Mouse (Mus musculus): Measurements from ENCODE around the gene Efcab8.
"Not testable (repeated sequence)": the region's sequence is repeated elsewhere in the genome, so short reads cannot be mapped to it uniquely, and the experiment has no call there.

Efcab8 gene

GRCm38 (mm10) chr2:153779394-153779981, at the start of gene Efcab8:
TSS of gene Efcab8 (plus strand) at chr2:153779931.
- in situ Hi-C loops (cut with MboI; ENCODE audit: unreplicated experiment in 2 of 2), result no loop called here

GRCm38 (mm10) chr2:153734033-153734432, 45.7 kb upstream of the Efcab8 start:
- in situ Hi-C loops (cut with MboI; ENCODE audit: unreplicated experiment in 2 of 2), result no loop called here

GRCm38 (mm10) chr2:153740500-153741436, 39.0 kb upstream of the Efcab8 start, which contains the start of gene Mapre1:
TSS of gene Mapre1 (plus strand) at chr2:153741274.
- in situ Hi-C loops (cut with MboI; ENCODE audit: unreplicated experiment in 2 of 2), result no loop called here

- in situ Hi-C loops (cut with MboI; ENCODE audit: unreplicated experiment in 2 of 2), result no loop called here
Observed at GRCm38 (mm10) chr2:153741437-153742065, 38.2 kb upstream of the Efcab8 start.

GRCm38 (mm10) chr2:153747994-153748393, 31.7 kb upstream of the Efcab8 start:
- in situ Hi-C loops (cut with MboI; ENCODE audit: unreplicated experiment in 2 of 2), result no loop called here

- in situ Hi-C loops (cut with MboI; ENCODE audit: unreplicated experiment in 2 of 2), result no loop called here
Observed at GRCm38 (mm10) chr2:153750363-153750762, 29.4 kb upstream of the Efcab8 start.

GRCm38 (mm10) chr2:153762121-153762520, 17.6 kb upstream of the Efcab8 start:
- in situ Hi-C loops (cut with MboI; ENCODE audit: unreplicated experiment in 2 of 2), result no loop called here

GRCm38 (mm10) chr2:153767484-153767883, 12.2 kb upstream of the Efcab8 start:
- in situ Hi-C loops (cut with MboI; ENCODE audit: unreplicated experiment in 2 of 2), result no loop called here

GRCm38 (mm10) chr2:153768881-153769280, 10.8 kb upstream of the Efcab8 start:
- in situ Hi-C loops (cut with MboI; ENCODE audit: unreplicated experiment in 2 of 2), result no loop called here

GRCm38 (mm10) chr2:153772950-153773349, 6.8 kb upstream of the Efcab8 start:
- in situ Hi-C loops (cut with MboI; ENCODE audit: unreplicated experiment in 2 of 2), result no loop called here

GRCm38 (mm10) chr2:153775472-153775871, 4.3 kb upstream of the Efcab8 start:
- in situ Hi-C loops (cut with MboI; ENCODE audit: unreplicated experiment in 2 of 2), result no loop called here

GRCm38 (mm10) chr2:153778638-153779362, 931 bp upstream of the Efcab8 start:
- in situ Hi-C loops (cut with MboI; ENCODE audit: unreplicated experiment in 2 of 2), result no loop called here

- in situ Hi-C loops (cut with MboI; ENCODE audit: unreplicated experiment in 2 of 2), result no loop called here
Observed at GRCm38 (mm10) chr2:153781181-153781580, 1.4 kb downstream of the Efcab8 start.

- in situ Hi-C loops (cut with MboI; ENCODE audit: unreplicated experiment in 2 of 2), result no loop called here
Observed at GRCm38 (mm10) chr2:153784668-153785067, 4.9 kb downstream of the Efcab8 start.

- in situ Hi-C loops (cut with MboI; ENCODE audit: unreplicated experiment in 2 of 2), result loop anchor here in 1 of 2 experiments (10.0 kb wide), 1 partner anchor 79 kb away; no protein-coding TSS in a partner anchor
Observed at GRCm38 (mm10) chr2:153793366-153793765, 13.6 kb downstream of the Efcab8 start.

GRCm38 (mm10) chr2:153795090-153795489, 15.4 kb downstream of the Efcab8 start:
- in situ Hi-C loops (cut with MboI; ENCODE audit: unreplicated experiment in 2 of 2), result loop anchor here in 1 of 2 experiments (10.0 kb wide), 1 partner anchor 80 kb away; no protein-coding TSS in a partner anchor

- in situ Hi-C loops (cut with MboI; ENCODE audit: unreplicated experiment in 2 of 2), result not testable (repeated sequence)
Observed at GRCm38 (mm10) chr2:153807464-153807863, 27.7 kb downstream of the Efcab8 start.

GRCm38 (mm10) chr2:153808146-153808545, 28.4 kb downstream of the Efcab8 start:
- in situ Hi-C loops (cut with MboI; ENCODE audit: unreplicated experiment in 2 of 2), result no loop called here

- in situ Hi-C loops (cut with MboI; ENCODE audit: unreplicated experiment in 2 of 2), result no loop called here
Observed at GRCm38 (mm10) chr2:153808841-153809240, 29.1 kb downstream of the Efcab8 start.

- in situ Hi-C loops (cut with MboI; ENCODE audit: unreplicated experiment in 2 of 2), result no loop called here
Observed at GRCm38 (mm10) chr2:153809921-153810320, 30.2 kb downstream of the Efcab8 start.
